Mouse (Mus musculus): ENCODE results near the gene Usp29. TPM values are rescaled to one million over a fixed set of nuclear protein-coding genes. Genes with fewer than 3 reads are reported as not detected.

Gene Usp29
- polyA plus RNA-seq, 1 experiment: 17.8 TPM

GRCm38 (mm10) chr7:6776314-6777059 is 46.1 kb downstream of the Usp29 start:
- Histone ChIP-seq H3K4me1 (ENCODE audit: control insufficient read depth, insufficient read depth, low read length) (peaks cover 24% of the 10 kb centered on the region), H3K4me3 (replicated peaks; ENCODE audit: insufficient read depth, low read depth, low read length) (no peak overlapping the region), H3K27me3 (ENCODE audit: control insufficient read depth, insufficient read depth, low read length) (no peaks in the 10 kb centered on the region), H3K27ac (ENCODE audit: insufficient read depth, low read length) (no peak overlapping the region)
- DNase-seq: peak; percentile 41 to 82
- WGBS: 23% methylated on average over 10 of the region's 10 CpGs
- no peak for TF ChIP-seq POLR2A (IDR thresholded peaks at IDR 0.05; ENCODE audit: borderline replicate concordance, insufficient read depth, low read length)
- TF ChIP-seq CTCF (IDR thresholded peaks at IDR 0.05; ENCODE audit: borderline replicate concordance, insufficient read depth, low read depth, low read length): no peak

GRCm38 (mm10) chr7:6777107-6777506 is 46.7 kb downstream of the Usp29 start:
- TF ChIP-seq POLR2A (IDR thresholded peaks at IDR 0.05; ENCODE audit: borderline replicate concordance, insufficient read depth, low read length) (no peak), CTCF (IDR thresholded peaks at IDR 0.05; ENCODE audit: borderline replicate concordance, insufficient read depth, low read depth, low read length) (no peak)
- Histone ChIP-seq H3K4me3 (replicated peaks; ENCODE audit: insufficient read depth, low read depth, low read length) (no peak overlapping the region), H3K27me3 (ENCODE audit: control insufficient read depth, insufficient read depth, low read length) (no peaks in the 10 kb centered on the region), H3K4me1 (ENCODE audit: control insufficient read depth, insufficient read depth, low read length) (peaks cover 24% of the 10 kb centered on the region), H3K27ac (ENCODE audit: insufficient read depth, low read length) (no peak overlapping the region)
- peak in 1 of 2 experiments; percentile 15 for DNase-seq
- 11% methylated on average over 2 of the region's 2 CpGs for WGBS

DNA sequence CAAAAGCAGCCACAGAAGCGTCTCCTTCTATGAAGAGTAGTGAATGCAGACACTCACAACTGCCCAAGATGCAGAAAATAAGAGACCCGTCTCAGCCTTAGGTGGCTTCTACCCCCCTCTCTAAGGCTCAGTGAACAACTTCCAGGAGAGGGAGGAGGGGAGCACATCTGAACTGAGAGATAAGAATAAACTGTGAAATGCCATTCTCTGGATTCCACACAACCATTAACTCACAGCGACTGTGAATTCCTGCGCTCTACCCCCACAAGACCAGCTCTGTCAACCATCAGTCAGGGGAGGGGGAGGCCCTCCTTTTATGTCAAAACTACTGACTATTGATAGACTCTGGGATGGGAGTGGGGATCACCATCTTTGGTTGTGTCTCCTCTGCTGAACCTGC is 47.3 kb downstream of the Usp29 start:
- DNase-seq: no peak
- Histone ChIP-seq H3K27me3 (ENCODE audit: control insufficient read depth, insufficient read depth, low read length) (no peaks in the 10 kb centered on the region), H3K4me1 (ENCODE audit: control insufficient read depth, insufficient read depth, low read length) (peaks cover 24% of the 10 kb centered on the region), H3K27ac (ENCODE audit: insufficient read depth, low read length) (no peak overlapping the region), H3K4me3 (replicated peaks; ENCODE audit: insufficient read depth, low read depth, low read length) (no peak overlapping the region)
- 70% methylated on average over 4 of the region's 4 CpGs for WGBS
- no peak for TF ChIP-seq CTCF (IDR thresholded peaks at IDR 0.05; ENCODE audit: borderline replicate concordance, insufficient read depth, low read depth, low read length)
- TF ChIP-seq POLR2A (IDR thresholded peaks at IDR 0.05; ENCODE audit: borderline replicate concordance, insufficient read depth, low read length): no peak

- DNase-seq: no peak
- Histone ChIP-seq H3K4me1 (ENCODE audit: control insufficient read depth, insufficient read depth, low read length) (peaks cover 24% of the 10 kb centered on the region), H3K4me3 (replicated peaks; ENCODE audit: insufficient read depth, low read depth, low read length) (no peak overlapping the region), H3K27me3 (ENCODE audit: control insufficient read depth, insufficient read depth, low read length) (no peaks in the 10 kb centered on the region), H3K27ac (ENCODE audit: insufficient read depth, low read length) (no peak overlapping the region)
- 91% methylated on average over 5 of the region's 5 CpGs for WGBS
- TF ChIP-seq POLR2A (IDR thresholded peaks at IDR 0.05; ENCODE audit: borderline replicate concordance, insufficient read depth, low read length) (no peak), CTCF (IDR thresholded peaks at IDR 0.05; ENCODE audit: borderline replicate concordance, insufficient read depth, low read depth, low read length) (no peak)
Measured at GRCm38 (mm10) chr7:6779172-6779571, 48.8 kb downstream of the Usp29 start.

DNA sequence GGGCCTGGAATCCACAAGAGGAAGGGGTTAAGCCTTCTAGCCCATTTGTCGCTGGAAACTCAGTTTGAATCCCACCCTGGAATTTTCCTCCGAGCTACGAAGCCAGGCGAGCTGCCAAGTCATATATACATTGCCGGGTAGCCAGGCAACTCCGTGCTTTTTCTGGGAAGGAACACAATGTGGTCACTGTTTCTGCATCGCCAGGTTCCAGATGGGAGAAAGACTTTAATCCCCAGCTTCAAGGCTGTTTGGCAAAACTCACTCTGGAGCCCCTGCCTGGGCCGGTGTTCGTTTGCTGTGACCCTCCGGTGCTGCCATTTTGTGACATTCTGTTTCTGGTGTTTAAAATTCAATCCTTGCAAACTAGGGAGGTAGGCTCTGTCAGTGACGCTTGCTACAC is 51.2 kb downstream of the Usp29 start:
- Histone ChIP-seq H3K27me3 (ENCODE audit: control insufficient read depth, insufficient read depth, low read length) (no peaks in the 10 kb centered on the region), H3K4me1 (ENCODE audit: control insufficient read depth, insufficient read depth, low read length) (peaks cover 15% of the 10 kb centered on the region), H3K4me3 (replicated peaks; ENCODE audit: insufficient read depth, low read depth, low read length) (no peak overlapping the region), H3K27ac (ENCODE audit: insufficient read depth, low read length) (no peak overlapping the region)
- DNase-seq: no peak
- 34% methylated on average over 11 of the region's 11 CpGs for WGBS
- TF ChIP-seq CTCF (IDR thresholded peaks at IDR 0.05; ENCODE audit: borderline replicate concordance, insufficient read depth, low read depth, low read length) (no peak), POLR2A (IDR thresholded peaks at IDR 0.05; ENCODE audit: borderline replicate concordance, insufficient read depth, low read length) (no peak)

DNA sequence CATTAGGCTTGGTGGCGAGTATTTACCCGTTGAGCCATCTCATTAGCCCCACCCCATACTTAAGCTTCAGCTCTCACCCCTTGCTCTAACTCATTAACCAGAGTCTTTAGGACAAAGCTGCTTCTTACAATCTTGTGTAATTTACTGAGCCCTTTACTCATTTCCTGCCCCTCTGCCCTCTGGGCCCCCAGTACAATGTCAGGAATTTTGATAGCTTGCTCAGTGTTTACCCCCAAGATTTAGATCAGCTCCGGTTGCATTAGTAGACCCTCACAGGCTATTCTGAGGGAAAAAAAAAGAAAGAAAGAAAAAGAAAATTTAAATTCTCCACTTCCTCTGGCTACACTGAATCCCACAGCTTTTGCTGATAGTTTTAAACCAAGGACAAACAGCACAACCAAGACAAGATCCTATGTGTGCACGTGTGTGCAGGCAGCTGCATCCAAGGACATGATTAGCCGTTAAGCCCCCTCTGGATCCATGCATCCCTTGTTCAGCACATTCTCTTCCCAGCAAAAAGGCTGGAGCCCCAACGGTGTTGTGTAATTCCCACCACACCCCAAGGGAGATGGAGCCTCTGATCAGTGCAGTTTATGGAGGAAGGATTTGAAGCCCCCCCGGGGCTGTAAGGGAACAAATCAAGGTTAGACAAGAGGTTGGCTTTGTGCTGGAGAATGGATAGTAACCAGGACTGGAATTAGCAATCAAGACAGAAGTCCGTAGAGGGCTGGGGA is 54.1 kb downstream of the Usp29 start:
- TF ChIP-seq CTCF (IDR thresholded peaks at IDR 0.05; ENCODE audit: borderline replicate concordance, insufficient read depth, low read depth, low read length): no peak
- TF ChIP-seq POLR2A (IDR thresholded peaks at IDR 0.05; ENCODE audit: borderline replicate concordance, insufficient read depth, low read length): no peak
- Histone ChIP-seq H3K27me3 (ENCODE audit: control insufficient read depth, insufficient read depth, low read length) (no peaks in the 10 kb centered on the region), H3K4me3 (replicated peaks; ENCODE audit: insufficient read depth, low read depth, low read length) (no peak overlapping the region), H3K27ac (ENCODE audit: insufficient read depth, low read length) (no peak overlapping the region), H3K4me1 (ENCODE audit: control insufficient read depth, insufficient read depth, low read length) (peaks cover 3% of the 10 kb centered on the region; the same call in 1 of the 2 replicates)
- 80% methylated on average over 8 of the region's 8 CpGs for WGBS
- no peak for DNase-seq

GRCm38 (mm10) chr7:6787000-6787399 is 56.6 kb downstream of the Usp29 start:
- Histone ChIP-seq H3K27me3 (ENCODE audit: control insufficient read depth, insufficient read depth, low read length) (no peaks in the 10 kb centered on the region), H3K27ac (ENCODE audit: insufficient read depth, low read length) (no peak overlapping the region), H3K4me1 (ENCODE audit: control insufficient read depth, insufficient read depth, low read length) (peaks cover 3% of the 10 kb centered on the region; the same call in 1 of the 2 replicates), H3K4me3 (replicated peaks; ENCODE audit: insufficient read depth, low read depth, low read length) (no peak overlapping the region)
- DNase-seq: no peak
- TF ChIP-seq POLR2A (IDR thresholded peaks at IDR 0.05; ENCODE audit: borderline replicate concordance, insufficient read depth, low read length) (no peak), CTCF (IDR thresholded peaks at IDR 0.05; ENCODE audit: borderline replicate concordance, insufficient read depth, low read depth, low read length) (no peak)
- 94% methylated on average over 2 of the region's 2 CpGs for WGBS

All from cerebellum, adult 2 months (tissue).